Mouse (Mus musculus) spleen, adult 2 months (tissue): ENCODE results near the gene Prkcq.

ENCODE experiments used
- CTCF ChIP-seq: fragments of 200-500 bp; IDR thresholded peaks from 2 replicates; pipeline ENCODE4 v1.5.1; 2011; ENCODE audit warnings: mild to moderate bottlenecking, inconsistent platforms; ENCODE audit not compliant: insufficient read depth, insufficient read length, insufficient replicate concordance; ENCODE audit errors: extremely low read depth
- POLR2A ChIP-seq: fragments of 200-500 bp; IDR thresholded peaks from 2 replicates; pipeline ENCODE4 v1.6.1; 2011; ENCODE audit warnings: low read depth, low read length, inconsistent platforms

DNA sequence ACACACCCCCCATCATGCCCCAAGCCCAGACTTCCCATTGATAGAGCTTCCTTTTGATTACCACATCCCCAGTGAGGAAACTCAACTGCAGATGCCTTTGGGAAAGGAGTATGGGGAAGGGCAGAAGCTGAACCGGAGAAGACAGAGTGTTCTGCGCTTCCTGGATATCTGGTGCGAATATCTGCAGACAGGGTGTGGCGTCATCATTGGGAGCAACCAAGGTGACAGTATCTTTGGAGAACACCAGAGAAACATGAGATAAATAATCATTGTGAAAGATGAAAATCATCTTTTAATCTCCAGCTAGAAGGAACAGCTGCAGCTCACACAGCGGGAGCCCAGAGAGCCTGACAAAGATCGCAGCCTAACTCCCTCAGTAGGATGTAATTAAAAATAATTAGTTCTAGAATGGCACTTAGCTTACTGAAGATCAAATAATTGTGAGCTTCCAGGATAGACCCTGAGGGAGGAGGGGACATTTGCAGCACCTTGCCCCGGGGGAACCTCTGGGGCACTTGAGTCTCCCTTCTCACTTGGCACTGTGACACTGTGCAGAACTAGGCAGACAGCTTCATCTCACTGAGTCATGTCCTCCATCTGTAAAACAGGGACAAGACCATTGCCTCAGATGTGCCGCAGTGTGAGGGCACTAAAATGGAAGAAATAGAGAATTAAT is 38.5 kb downstream of the Prkcq start:
- TF ChIP-seq POLR2A (no peak), CTCF (no peak)
